Comparison of ENCODE assay signal across 10 mouse cellular contexts in genomic region chr8:3705711-3706110, GRCm38 (mm10). TPM values are rescaled to one million over a fixed set of nuclear protein-coding genes. Genes with fewer than 3 reads are reported as not detected.
DNase-seq lines count a peak whose midpoint lies in the region; ATAC-seq and TF ChIP-seq lines count a peak whose summit lies in the region.
"Had no signal": no experiment of that assay in that cellular context is flagged by ENCODE, and none has a peak within 500 bp of the region (broad histone marks: within the 10 kb centered on the region; RNA-seq: fewer than 3 reads in every experiment).

No protein-coding gene starts in this region.

- H3K4me1 ChIP-seq in intestine, postnatal 0 days (replicated peaks; ENCODE audit: control insufficient read depth, insufficient read depth, low read length) = no peaks in the 10 kb centered on the region
- H3K4me1 ChIP-seq in intestine, embryonic 16.5 days (ENCODE audit: control insufficient read depth, insufficient read depth, low read length) = no peaks in the 10 kb centered on the region
- no peaks in the 10 kb centered on the region for H3K4me1 ChIP-seq in cortical plate, adult 2 months (ENCODE audit: control insufficient read depth, insufficient read depth, low read length)
- H3K4me1 ChIP-seq in midbrain, embryonic 11.5 days (ENCODE audit: control insufficient read depth, insufficient read depth, low read length) = no peaks in the 10 kb centered on the region
- H3K4me1 ChIP-seq: forebrain, embryonic 12.5 days; limb, embryonic 13.5 days; stomach, embryonic 15.5 days had no signal

- H3K9ac ChIP-seq in intestine, postnatal 0 days (ENCODE audit: low read depth, low read length) = no peak overlapping the region
- H3K9ac ChIP-seq in intestine, embryonic 16.5 days (ENCODE audit: low read depth, low read length) = no peak overlapping the region
- no peak overlapping the region for H3K9ac ChIP-seq in midbrain, embryonic 11.5 days (ENCODE audit: low read length)
- H3K9ac ChIP-seq: forebrain, embryonic 12.5 days; limb, embryonic 13.5 days; stomach, embryonic 15.5 days had no signal

- TF ChIP-seq CTCF in intestine, postnatal 0 days (IDR thresholded peaks at IDR 0.05; ENCODE audit: low read depth) = peak; percentile 61
- peak; percentile 36; the same call in 1 of the 2 replicates for TF ChIP-seq CTCF in cortical plate, adult 2 months (IDR thresholded peaks at IDR 0.05; ENCODE audit: extremely low read depth, insufficient read depth, low read length)

- H3K36me3 ChIP-seq in intestine, postnatal 0 days (ENCODE audit: control insufficient read depth, insufficient read depth) = no peaks in the 10 kb centered on the region
- H3K36me3 ChIP-seq in intestine, embryonic 16.5 days (ENCODE audit: control insufficient read depth, insufficient read depth, low read length) = no peaks in the 10 kb centered on the region
- H3K36me3 ChIP-seq in midbrain, embryonic 11.5 days (ENCODE audit: control insufficient read depth, insufficient read depth, low read length) = no peaks in the 10 kb centered on the region
- H3K36me3 ChIP-seq: forebrain, embryonic 12.5 days; limb, embryonic 13.5 days; stomach, embryonic 15.5 days had no signal

- no peaks in the 10 kb centered on the region for H3K27me3 ChIP-seq in intestine, postnatal 0 days (replicated peaks; ENCODE audit: control insufficient read depth, insufficient read depth, low read length)
- no peaks in the 10 kb centered on the region for H3K27me3 ChIP-seq in intestine, embryonic 16.5 days (replicated peaks; ENCODE audit: control insufficient read depth, insufficient read depth, low read length)
- no peaks in the 10 kb centered on the region for H3K27me3 ChIP-seq in midbrain, embryonic 11.5 days (ENCODE audit: control insufficient read depth, insufficient read depth, low read length)
- H3K27me3 ChIP-seq: forebrain, embryonic 12.5 days; limb, embryonic 13.5 days; stomach, embryonic 15.5 days had no signal

- DNase-seq in thymus, postnatal 14 days = peak; percentile 32
- no peak for DNase-seq in thymus, postnatal 10 days (ENCODE audit: low spot score in 2 of 2)
- peak; percentile 11 for DNase-seq in yolk sac, embryonic 10.5 days (ENCODE audit: low spot score)
- DNase-seq in midbrain, embryonic 11.5 days (ENCODE audit: low spot score, missing footprints) = no peak

- TF ChIP-seq POLR2A in cortical plate, adult 2 months (IDR thresholded peaks at IDR 0.05; ENCODE audit: extremely low read depth, insufficient read depth, low read length) = no peak

- 61% methylated on average over 4 of the region's 4 CpGs for WGBS in intestine, postnatal 0 days
- WGBS in intestine, embryonic 16.5 days = 60% methylated on average over 4 of the region's 4 CpGs
- WGBS in midbrain, embryonic 11.5 days = 48% methylated on average over 4 of the region's 4 CpGs

- H3K9me3 ChIP-seq in intestine, postnatal 0 days (ENCODE audit: control insufficient read depth) = no peaks in the 10 kb centered on the region
- H3K9me3 ChIP-seq in intestine, embryonic 16.5 days (ENCODE audit: control insufficient read depth, low read length) = no peaks in the 10 kb centered on the region
- no peaks in the 10 kb centered on the region for H3K9me3 ChIP-seq in midbrain, embryonic 11.5 days (ENCODE audit: control insufficient read depth, low read length)
- H3K9me3 ChIP-seq: forebrain, embryonic 12.5 days; limb, embryonic 13.5 days; stomach, embryonic 15.5 days had no signal

- H3K4me2 ChIP-seq in intestine, postnatal 0 days (replicated peaks; ENCODE audit: low read depth) = no peak overlapping the region
- H3K4me2 ChIP-seq in intestine, embryonic 16.5 days (ENCODE audit: low read depth, low read length) = no peak overlapping the region
- H3K4me2 ChIP-seq in midbrain, embryonic 11.5 days = no peak overlapping the region
- H3K4me2 ChIP-seq: forebrain, embryonic 12.5 days; limb, embryonic 13.5 days; stomach, embryonic 15.5 days had no signal

- H3K4me3 ChIP-seq in intestine, postnatal 0 days (ENCODE audit: low read depth, low read length) = no peak overlapping the region
- no peak overlapping the region for H3K4me3 ChIP-seq in intestine, embryonic 16.5 days (ENCODE audit: low read length)
- no peak overlapping the region for H3K4me3 ChIP-seq in cortical plate, adult 2 months (ENCODE audit: insufficient read depth, low read length)
- H3K4me3 ChIP-seq in midbrain, embryonic 11.5 days (ENCODE audit: low read depth, low read length) = no peak overlapping the region
- H3K4me3 ChIP-seq: forebrain, embryonic 12.5 days; limb, embryonic 13.5 days; stomach, embryonic 15.5 days had no signal

- no peak for ATAC-seq in intestine, postnatal 0 days
- no peak for ATAC-seq in intestine, embryonic 16.5 days
- ATAC-seq in midbrain, embryonic 11.5 days (ENCODE audit: low FRiP score) = no peak

- H3K27ac ChIP-seq in intestine, postnatal 0 days (ENCODE audit: low read depth, low read length) = no peak overlapping the region
- no peak overlapping the region for H3K27ac ChIP-seq in intestine, embryonic 16.5 days (ENCODE audit: low read length)
- H3K27ac ChIP-seq in cortical plate, adult 2 months (ENCODE audit: insufficient read depth, low read length) = no peak overlapping the region
- H3K27ac ChIP-seq in midbrain, embryonic 11.5 days (ENCODE audit: low read depth, low read length) = no peak overlapping the region
- H3K27ac ChIP-seq: forebrain, embryonic 12.5 days; limb, embryonic 13.5 days; stomach, embryonic 15.5 days had no signal

RNA-seq across cellular contexts. Expression of gene Fcer2a, which starts 11.7 kb away (rescaled TPM):
- not detected in 2 replicates for polyA plus RNA-seq in intestine, postnatal 0 days (2015; fragmentation: Nextera tagmentation; extraction: Ambion mirVana)
- 0.06 TPM in 1 of 2 replicates, not detected in the other for polyA plus RNA-seq in intestine, embryonic 16.5 days (2015; fragmentation: Nextera tagmentation; extraction: Ambion mirVana)
- polyA plus RNA-seq in cortical plate, adult 2 months (2012; rRNA removed) = 0.08 and 0.23 TPM in 2 replicates
- polyA plus RNA-seq in midbrain, embryonic 11.5 days (2014; fragmentation: Nextera tagmentation; extraction: Ambion mirVana) = 0.11 and 0.27 TPM in 2 replicates

RNA-seq across cellular contexts. Expression of gene Clec4g, which starts 14.7 kb away (rescaled TPM):
- not detected in 2 replicates for polyA plus RNA-seq in intestine, postnatal 0 days (2015; fragmentation: Nextera tagmentation; extraction: Ambion mirVana)
- 0.37 TPM in 1 of 2 replicates, not detected in the other for polyA plus RNA-seq in intestine, embryonic 16.5 days (2015; fragmentation: Nextera tagmentation; extraction: Ambion mirVana)
- 0.13 and 0.15 TPM in 2 replicates for polyA plus RNA-seq in cortical plate, adult 2 months (2012; rRNA removed)
- polyA plus RNA-seq in midbrain, embryonic 11.5 days (2014; fragmentation: Nextera tagmentation; extraction: Ambion mirVana) = not detected in 2 replicates
- polyA plus RNA-seq: forebrain, embryonic 12.5 days; limb, embryonic 13.5 days had no signal

RNA-seq across cellular contexts. Expression of gene Trappc5, which starts 29.6 kb away (rescaled TPM):
- polyA plus RNA-seq in intestine, postnatal 0 days (2015; fragmentation: Nextera tagmentation; extraction: Ambion mirVana) = 22.8 and 23.9 TPM in 2 replicates
- polyA plus RNA-seq in intestine, embryonic 16.5 days (2015; fragmentation: Nextera tagmentation; extraction: Ambion mirVana) = 35.0 and 38.8 TPM in 2 replicates
- polyA plus RNA-seq in cortical plate, adult 2 months (2012; rRNA removed) = 32.7 and 33.4 TPM in 2 replicates
- 41.0 and 43.3 TPM in 2 replicates for polyA plus RNA-seq in midbrain, embryonic 11.5 days (2014; fragmentation: Nextera tagmentation; extraction: Ambion mirVana)

RNA-seq across cellular contexts. Expression of gene Fcor, which starts 33.5 kb away (rescaled TPM):
- 1.5 and 2.8 TPM in 2 replicates for polyA plus RNA-seq in intestine, postnatal 0 days (2015; fragmentation: Nextera tagmentation; extraction: Ambion mirVana)
- polyA plus RNA-seq in intestine, embryonic 16.5 days (2015; fragmentation: Nextera tagmentation; extraction: Ambion mirVana) = 7.3 and 8.3 TPM in 2 replicates
- polyA plus RNA-seq in cortical plate, adult 2 months (2012; rRNA removed) = 19.6 and 23.0 TPM in 2 replicates
- 5.4 and 6.8 TPM in 2 replicates for polyA plus RNA-seq in midbrain, embryonic 11.5 days (2014; fragmentation: Nextera tagmentation; extraction: Ambion mirVana)

RNA-seq across cellular contexts. Expression of gene Mcemp1, which starts 40.2 kb away (rescaled TPM):
- polyA plus RNA-seq in intestine, postnatal 0 days (2015; fragmentation: Nextera tagmentation; extraction: Ambion mirVana) = 0.09 and 0.22 TPM in 2 replicates
- 0.29 and 0.62 TPM in 2 replicates for polyA plus RNA-seq in intestine, embryonic 16.5 days (2015; fragmentation: Nextera tagmentation; extraction: Ambion mirVana)
- polyA plus RNA-seq in cortical plate, adult 2 months (2012; rRNA removed) = 0.19 and 0.26 TPM in 2 replicates
- polyA plus RNA-seq in midbrain, embryonic 11.5 days (2014; fragmentation: Nextera tagmentation; extraction: Ambion mirVana) = 0.20 and 0.28 TPM in 2 replicates
- polyA plus RNA-seq: limb, embryonic 13.5 days had no signal

Comparison
In these comparisons a context has a peak if more than half of its experiments do, and no peak if none do; other contexts are left out.
1. DNase-seq: peak in thymus, postnatal 14 days (single experiment) and yolk sac, embryonic 10.5 days (single experiment); none in thymus, postnatal 10 days (0 of 2) and midbrain, embryonic 11.5 days (single experiment).